Mouse (Mus musculus) cerebellum, postnatal 14 days (tissue): ENCODE data around the gene Aftph.

Experiments used
- DNase-seq, 2 experiments: peaks; one replicate each; pipeline ENCODE4 v3.0.0; 2021; ENCODE audit warnings: mixed read lengths in 2 of 2

Gene Aftph

GRCm38 (mm10) chr11:20723572-20723971 lies 17.8 kb downstream of the Aftph start:
- no peak for DNase-seq

DNA sequence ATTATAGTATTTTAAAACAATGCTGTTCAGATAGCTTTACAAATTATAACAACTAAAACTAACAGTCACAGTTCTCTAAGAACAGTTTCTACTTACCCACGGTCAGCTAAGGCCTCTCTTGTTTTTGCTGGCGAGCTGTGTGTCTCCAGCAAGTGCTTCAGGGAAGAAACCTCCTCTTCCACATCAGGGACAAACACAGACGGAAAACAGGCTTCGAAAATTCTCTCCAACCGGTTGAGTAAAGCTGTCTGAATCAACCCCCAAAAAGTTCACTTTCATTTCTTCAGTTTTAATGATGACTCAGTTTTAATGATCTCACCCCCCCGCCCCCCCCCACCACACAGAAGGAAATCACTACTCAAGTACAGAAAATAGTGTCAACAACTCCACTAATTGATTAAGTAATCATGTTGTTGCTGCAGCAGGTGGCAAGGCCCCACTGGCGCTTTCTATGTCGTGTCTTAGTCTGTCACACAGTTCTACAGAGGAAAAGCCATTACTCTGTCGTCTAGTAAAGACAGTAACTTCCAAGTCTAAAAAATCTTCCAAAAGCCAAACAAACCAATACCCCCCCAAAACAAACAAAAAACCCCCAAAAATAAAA lies 29.2 kb downstream of the Aftph start:
- no peak for DNase-seq

- peak; percentile 76 to 82 for DNase-seq
These were observed 50.4 kb downstream of the Aftph start for GRCm38 (mm10) chr11:20691000-20691399.

GRCm38 (mm10) chr11:20681679-20682078 lies 59.7 kb downstream of the Aftph start:
- no peak for DNase-seq

DNA sequence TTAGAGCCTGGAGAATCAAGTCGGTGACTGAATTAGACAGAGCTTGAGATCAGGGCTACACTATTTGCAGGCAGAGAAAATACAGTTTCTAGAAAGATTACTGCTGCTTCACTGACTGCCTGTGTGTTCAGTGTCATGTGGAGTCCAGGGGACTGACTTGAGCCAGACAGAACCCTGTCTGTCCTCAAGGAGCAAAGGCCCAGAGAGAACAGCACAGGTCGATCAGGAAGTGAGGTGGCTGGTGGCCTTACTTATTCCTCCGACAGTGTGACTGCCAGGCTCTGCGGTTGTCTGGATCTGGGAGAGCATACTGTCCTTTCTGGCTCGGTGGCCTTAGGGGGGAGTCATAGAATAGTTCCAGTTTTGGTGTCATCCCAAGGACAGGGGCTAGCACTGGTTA lies 60.6 kb downstream of the Aftph start:
- no peak for DNase-seq

- DNase-seq = no peak
These were observed 62.0 kb downstream of the Aftph start for GRCm38 (mm10) chr11:20679396-20679795.

DNA sequence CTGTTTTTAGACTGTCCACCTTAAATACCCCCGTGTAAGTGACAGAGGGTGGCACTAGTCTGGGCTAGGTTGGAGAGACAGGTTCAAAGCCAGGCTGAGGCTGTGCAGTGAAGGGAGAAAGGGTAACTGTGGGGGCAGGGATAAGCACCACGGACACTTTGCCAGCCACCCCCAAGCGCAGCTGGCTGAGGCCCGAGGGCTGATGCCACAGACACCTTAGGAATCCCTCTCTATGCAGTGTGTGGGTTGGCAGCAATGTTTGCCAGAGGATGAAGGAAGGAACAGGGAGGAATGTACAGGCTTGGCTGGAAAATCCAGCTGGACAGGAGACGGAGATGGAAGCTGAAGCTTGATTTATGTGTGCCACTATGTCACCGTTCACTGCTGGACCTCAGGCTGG lies 68.9 kb downstream of the Aftph start:
- no peak for DNase-seq

DNA sequence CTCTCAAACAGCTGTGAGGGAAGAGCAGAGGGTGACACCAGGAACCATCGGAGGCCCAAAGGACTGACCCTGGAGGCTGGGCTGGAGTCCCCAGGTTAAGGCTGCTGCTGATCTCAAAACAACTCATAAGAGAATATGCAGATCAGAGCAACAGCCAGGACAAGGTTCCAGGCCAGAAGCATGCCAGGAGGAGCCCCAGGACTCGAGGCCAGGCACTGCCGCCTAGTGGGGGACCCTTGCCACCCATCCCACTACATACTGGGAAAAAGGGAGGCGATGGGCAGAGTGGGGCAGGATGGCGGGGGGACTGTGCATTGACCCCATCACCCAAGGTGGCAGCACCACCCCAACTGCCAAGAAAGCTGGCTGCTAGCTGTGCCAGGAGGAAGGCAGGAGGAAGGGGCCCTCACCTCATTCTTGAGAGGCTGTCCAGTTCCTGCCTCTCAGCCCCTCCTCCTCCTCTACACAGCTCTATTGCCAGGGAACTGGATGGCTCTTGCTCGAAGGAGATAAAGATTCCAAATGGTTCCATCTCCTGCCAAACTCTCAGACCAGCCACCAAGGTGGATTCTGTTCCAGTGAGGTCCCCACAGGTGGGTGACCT lies 69.5 kb downstream of the Aftph start:
- DNase-seq = peak in 1 of 2 experiments; percentile 34

GRCm38 (mm10) chr11:20664878-20665277 lies 76.5 kb downstream of the Aftph start:
- DNase-seq = no peak

DNA sequence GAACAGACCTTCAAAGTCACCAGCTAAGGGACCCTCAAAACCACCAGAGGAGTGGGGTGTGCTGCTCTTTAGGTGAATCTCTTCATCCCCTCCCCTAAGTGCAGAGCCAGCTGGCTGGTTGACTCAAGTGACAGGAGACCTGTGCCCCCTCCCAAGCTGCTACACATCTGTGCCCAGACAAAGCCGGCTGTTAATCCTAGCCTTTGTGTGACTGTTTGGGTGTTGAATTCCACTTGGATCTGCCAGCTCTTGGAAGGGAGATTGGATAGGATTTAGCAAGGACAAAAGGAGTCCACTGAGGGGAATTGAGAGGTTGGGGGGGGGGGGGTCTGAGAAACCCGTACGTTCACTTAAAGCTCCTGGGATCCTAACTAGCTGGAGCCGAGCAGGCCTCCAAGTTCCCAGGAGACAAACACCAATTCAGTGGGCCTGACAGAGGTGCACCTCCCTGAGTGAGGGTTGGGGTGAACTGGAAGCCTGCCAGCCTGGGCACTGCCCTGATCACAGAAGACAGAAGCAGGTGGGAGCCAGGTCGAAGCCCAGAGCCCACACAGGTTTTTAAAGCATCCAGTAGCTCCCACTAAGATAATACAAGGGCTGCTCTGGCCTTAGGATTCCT lies 77.7 kb downstream of the Aftph start:
- DNase-seq = no peak

DNA sequence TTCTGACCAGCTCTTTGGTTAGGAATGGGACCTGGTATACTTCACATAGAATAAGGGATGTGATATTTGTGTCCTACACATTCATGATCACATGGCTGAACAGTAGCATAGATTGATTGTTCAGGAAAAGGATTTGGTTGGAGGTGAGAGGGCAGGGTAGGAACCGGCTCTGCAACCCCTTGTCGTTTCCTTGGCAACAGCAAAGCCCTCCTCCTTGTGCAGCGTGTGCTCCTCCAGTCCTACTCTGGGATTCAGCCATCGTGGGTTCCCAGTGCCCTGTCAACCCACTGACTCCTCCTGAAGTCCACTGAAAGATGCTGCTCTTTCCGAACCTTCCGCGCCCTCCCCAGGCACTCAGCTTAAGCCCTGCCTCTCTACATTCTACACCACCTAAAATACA lies 78.6 kb downstream of the Aftph start:
- DNase-seq = no peak

DNA sequence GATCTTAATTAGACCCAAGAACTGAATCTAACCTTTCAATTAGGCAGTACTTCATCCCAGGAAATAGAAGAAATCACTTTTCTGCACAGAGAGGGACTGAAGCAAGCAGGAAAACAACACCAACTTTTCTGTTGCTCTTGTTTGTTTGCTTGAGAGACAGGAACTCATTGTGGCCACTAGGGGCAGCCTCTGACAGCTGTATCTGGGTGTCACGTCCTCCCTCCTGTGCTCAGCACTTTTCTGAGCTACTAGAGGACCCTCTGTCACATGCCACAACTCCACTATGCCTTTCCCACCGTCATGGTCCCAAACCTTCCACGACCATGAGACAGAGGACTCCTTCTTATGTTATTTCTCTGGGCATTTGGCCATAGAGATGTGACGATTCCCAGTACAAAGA lies 79.7 kb downstream of the Aftph start:
- peak in 1 of 2 experiments; percentile 58 for DNase-seq

GRCm38 (mm10) chr11:20660111-20661097 lies 81.0 kb downstream of the Aftph start:
- no peak for DNase-seq

DNA sequence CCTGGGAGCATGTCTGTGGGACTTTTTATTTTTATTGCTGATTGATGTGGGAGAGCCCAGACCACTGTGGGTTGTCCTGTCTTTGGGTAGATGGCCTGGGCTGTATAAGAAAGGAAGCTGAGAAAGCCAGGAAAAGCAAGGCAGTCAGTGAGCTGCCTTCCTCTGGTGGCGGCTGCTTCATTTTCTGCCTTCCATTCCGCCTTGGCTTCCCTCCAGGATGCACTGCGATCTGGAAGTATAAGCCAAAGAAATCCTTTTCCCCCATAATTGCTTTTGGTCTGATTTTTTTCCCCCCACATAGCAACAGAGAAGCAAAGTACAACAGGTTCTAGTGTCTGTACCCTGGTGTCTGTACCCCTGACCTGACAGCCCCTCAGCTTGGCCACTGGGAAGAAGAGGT lies 82.3 kb downstream of the Aftph start:
- peak; percentile 54 to 72 for DNase-seq

DNA sequence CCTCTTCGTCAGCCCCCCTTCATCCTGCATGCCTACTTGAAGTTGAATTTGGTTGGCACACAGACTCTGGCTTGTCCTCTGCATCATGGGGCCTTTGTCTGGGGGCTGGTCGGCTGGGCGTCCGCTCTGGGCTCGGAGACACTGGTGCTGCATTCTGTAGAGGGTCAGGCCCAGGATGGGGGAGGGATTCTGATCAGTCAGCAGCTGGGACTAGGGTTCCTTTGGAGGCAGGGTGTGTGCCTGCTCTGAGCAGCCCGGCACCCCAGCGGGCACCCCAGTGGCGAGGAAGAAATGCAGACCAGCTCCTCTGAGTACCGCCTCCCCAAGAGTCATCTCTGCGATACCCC lies 84.7 kb downstream of the Aftph start:
- peak in 1 of 2 experiments; percentile 24 for DNase-seq

DNA sequence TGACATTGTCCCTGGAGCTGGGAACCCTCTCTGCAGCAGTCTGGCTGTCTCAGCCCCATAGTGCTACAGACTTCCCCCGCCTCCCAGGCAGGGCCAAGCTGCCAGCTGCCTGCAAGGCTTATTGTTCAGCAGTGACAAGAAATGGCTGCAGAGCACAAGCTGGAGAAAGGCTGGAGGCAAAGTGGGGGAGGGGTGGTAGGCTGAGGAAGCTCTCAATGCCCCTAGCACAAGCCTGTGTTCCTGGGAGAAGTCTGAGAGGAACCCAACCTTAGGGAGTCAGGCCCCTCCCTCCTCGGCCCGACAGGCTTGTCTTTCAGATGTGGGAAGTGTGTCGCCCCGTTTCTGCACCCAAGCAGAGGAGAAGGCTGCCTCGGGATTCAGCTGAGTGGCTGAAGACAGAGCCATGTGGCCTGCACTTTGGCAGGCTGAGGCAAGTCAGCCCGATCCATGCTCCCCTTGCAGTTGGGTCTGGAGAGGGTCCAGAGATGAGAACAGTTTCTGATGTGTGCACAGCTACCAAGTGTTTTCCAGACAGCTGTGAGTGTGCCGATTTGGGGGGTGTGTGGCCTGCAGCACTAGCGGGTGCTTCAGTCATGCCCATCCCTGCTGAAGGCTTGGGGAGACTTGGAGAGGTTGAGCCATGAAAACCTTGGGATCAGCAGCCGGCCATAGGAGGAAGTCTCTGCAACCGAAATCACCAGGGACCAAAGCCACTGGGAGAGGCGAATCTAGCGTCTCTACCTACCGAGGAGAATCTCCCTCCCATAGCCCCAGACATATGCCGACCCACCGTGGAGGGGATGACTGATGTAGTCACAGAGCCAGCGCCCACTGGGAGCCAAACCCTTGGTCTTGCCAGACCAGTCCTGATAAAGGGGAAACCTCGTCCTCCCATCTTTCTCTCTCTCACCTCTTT lies 85.3 kb downstream of the Aftph start:
- DNase-seq = peak; percentile 55 to 69

DNA sequence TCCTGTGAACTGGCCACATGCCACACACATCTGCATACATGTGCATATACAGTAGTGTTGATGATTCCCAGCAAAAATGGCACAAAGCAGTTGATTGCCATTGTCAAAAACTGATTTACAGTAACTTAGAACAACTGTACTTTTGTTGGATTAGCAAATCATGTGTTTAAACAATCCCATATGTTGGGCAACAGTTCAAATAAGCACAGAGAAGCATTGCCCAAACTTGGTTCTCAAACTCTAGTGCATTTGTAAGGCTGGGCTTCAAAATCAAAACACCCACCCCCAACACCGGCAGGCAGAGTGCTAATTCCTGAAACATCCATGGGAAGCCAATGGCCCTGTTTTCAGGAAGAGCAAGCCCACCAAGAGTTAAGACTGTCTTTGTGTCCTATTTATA lies 90.2 kb downstream of the Aftph start:
- no peak for DNase-seq

GRCm38 (mm10) chr11:20650006-20650639 lies 91.3 kb downstream of the Aftph start:
- DNase-seq = peak in 1 of 2 experiments; percentile 33

- DNase-seq = peak in 1 of 2 experiments; percentile 30
These were observed 91.9 kb downstream of the Aftph start for GRCm38 (mm10) chr11:20649477-20649876.

- DNase-seq = no peak
These were observed 93.3 kb downstream of the Aftph start for GRCm38 (mm10) chr11:20647902-20648625.
